Mouse (Mus musculus) layer of hippocampus, adult 9-11 months (tissue): ENCODE data around the gene Pdcd11.

Experiments used
- DNase-seq: peaks from one replicate; pipeline ENCODE4 v3.0.0; 2022

Pdcd11 gene

GRCm38 (mm10) chr19:47090550-47091156 lies at the start of gene Pdcd11, which contains the start of gene Usmg5:
Gene Pdcd11, plus strand, starts transcription at chr19:47090768.
Gene Usmg5, minus strand, starts transcription at chr19:47090647.
- DNase-seq: peak; percentile 97

- DNase-seq: no peak
Measured at GRCm38 (mm10) chr19:47043608-47044007, 47.0 kb upstream of the Pdcd11 start.

- no peak for DNase-seq
Measured at GRCm38 (mm10) chr19:47046343-47046742, 44.2 kb upstream of the Pdcd11 start.

DNA sequence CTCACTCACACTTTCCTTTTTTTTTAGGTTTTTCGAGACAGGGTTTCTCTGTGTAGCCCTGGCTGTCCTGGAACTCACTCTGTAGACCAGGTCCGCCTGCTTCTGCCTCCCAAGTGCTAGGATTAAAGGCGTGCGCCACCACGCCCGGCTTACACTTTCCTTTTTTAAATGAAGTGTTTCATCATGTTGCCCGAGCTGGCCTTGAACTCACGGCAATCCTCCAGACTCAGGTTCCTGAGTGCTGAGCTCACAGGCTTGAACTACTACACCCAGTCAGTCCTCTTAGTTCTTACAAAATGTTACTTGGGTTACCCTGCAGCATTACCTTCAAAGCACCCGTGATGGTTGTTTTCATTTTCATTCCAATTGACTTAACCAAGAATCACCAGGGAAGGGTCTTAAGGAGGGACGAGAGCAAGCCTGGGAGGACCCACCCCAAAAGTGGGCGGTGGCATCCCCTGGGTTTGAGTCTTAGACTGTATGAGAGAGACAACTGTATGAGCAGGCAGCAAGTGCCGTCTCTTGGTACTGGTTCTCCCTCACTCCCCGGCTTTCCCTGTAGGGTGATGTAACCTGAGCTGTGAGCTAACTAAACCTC lies 43.2 kb upstream of the Pdcd11 start:
- DNase-seq: no peak

- no peak for DNase-seq
Measured at GRCm38 (mm10) chr19:47049061-47049460, 41.5 kb upstream of the Pdcd11 start.

GRCm38 (mm10) chr19:47049840-47050239 lies 40.7 kb upstream of the Pdcd11 start:
- DNase-seq: no peak

GRCm38 (mm10) chr19:47050271-47051032 lies 40.1 kb upstream of the Pdcd11 start, which contains the start of gene Pcgf6:
Gene Pcgf6, minus strand, starts transcription at chr19:47050906.
- peak; percentile 80 for DNase-seq

DNA sequence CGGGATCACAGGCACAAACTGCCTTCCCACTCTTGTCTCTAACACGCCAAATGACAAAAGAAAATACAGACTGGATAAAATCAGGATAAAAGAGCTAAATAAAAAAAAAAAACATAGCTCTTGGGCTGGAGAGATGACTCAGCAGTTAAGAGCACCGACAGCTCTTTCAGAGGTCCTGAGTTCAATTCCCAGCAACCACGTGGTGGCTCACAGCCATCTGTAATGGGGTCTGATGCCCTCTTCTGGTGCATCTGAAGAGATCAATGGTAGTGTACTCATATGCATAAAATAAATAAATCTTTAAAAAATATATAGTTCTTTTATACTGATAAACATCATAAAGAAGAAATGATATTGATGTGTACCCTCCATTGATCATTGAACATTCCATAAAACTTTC lies 37.6 kb upstream of the Pdcd11 start:
- DNase-seq: no peak

- DNase-seq: no peak
Measured at GRCm38 (mm10) chr19:47053471-47053870, 37.1 kb upstream of the Pdcd11 start.

DNA sequence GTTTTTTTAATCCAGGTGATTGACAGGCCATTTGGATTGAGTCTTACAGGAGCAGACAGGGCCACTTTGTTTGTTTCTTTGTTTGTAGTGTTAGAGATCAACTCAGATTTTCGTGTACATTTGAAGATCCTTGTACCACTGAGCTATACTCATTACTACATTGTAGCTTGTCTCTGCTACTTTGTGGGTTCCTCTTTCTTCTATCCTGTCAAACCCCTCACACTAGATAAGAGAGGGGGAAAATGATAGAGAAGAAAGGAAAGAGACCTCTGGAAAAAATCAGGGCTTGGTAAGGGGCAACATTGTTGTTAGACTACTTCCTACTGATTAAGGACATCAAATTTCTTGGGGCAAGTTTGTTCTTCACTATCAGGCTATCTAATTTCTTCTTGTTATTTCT lies 32.9 kb upstream of the Pdcd11 start:
- no peak for DNase-seq

- no peak for DNase-seq
Measured at GRCm38 (mm10) chr19:47065860-47066259, 24.7 kb upstream of the Pdcd11 start.

DNA sequence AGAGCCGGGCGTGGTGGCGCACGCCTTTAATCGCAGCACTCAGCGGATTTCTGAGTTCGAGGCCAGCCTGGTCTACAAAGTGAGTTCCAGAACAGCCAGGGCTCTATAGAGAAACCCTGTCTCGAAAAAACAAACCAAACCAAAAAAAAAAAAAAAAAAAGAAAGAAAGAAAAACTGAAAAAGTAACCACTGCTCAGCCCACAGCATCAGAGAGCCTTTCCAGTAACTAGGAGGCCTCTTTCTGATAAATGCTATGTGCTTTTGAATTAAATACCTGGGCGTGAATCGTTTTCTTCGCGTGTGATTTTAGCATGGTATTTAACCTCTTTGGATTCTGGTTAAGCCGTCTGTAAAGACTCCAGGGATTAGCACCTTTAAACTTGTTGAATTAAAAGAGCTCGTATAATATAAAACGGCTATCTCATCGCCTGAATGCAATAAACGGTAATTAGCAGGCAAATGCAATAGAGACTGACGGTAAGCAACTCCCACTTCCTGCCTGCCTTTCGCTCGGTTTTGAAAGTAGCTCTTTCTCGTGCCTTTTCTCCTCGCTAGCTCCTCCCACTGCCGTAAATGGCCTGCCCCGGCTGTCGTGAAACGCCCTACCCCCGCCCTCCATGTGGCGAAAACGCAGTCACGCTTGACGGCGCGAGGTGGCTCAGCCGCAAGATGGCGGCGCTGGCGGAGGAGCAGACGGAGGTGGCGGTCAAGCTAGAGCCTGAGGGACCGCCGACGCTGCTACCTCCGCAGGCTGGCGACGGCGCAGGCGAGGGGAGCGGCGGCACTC lies 23.3 kb upstream of the Pdcd11 start, which contains the start of gene Taf5:
Gene Taf5, plus strand, starts transcription at position 651 of the 787 bp plus-strand sequence.
- peak; percentile 96 for DNase-seq

GRCm38 (mm10) chr19:47067924-47068611 lies 22.5 kb upstream of the Pdcd11 start:
- DNase-seq: peak; percentile 84

DNA sequence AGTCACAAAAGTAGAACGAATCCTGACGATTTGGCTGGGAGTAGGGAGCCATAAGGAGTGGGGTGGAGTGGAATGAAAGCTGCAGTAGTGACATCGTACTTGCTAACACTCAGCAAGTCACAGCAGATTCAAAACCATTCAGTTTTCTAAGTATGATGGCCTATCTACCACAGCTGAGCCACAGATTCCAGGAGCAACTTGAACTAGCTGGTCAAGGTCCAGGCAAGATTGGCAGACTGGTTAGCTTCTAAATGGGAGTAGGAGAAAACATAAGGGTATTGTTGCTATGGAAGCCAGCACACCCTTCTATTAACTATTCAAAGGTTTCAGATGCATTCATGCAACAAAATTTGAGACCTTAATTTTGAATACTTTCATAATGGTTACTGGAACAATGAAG lies 2.3 kb upstream of the Pdcd11 start:
- DNase-seq: no peak

GRCm38 (mm10) chr19:47089718-47090525 lies 646 bp upstream of the Pdcd11 start:
- DNase-seq: no peak

GRCm38 (mm10) chr19:47101080-47101479 lies 10.5 kb downstream of the Pdcd11 start:
- DNase-seq: no peak

GRCm38 (mm10) chr19:47104641-47105271 lies 14.2 kb downstream of the Pdcd11 start:
- no peak for DNase-seq

- peak; percentile 41 for DNase-seq
Measured at GRCm38 (mm10) chr19:47118634-47119033, 28.1 kb downstream of the Pdcd11 start.

- no peak for DNase-seq
Measured at GRCm38 (mm10) chr19:47121054-47121453, 30.5 kb downstream of the Pdcd11 start.

- DNase-seq: no peak
Measured at GRCm38 (mm10) chr19:47122802-47123201, 32.2 kb downstream of the Pdcd11 start.

DNA sequence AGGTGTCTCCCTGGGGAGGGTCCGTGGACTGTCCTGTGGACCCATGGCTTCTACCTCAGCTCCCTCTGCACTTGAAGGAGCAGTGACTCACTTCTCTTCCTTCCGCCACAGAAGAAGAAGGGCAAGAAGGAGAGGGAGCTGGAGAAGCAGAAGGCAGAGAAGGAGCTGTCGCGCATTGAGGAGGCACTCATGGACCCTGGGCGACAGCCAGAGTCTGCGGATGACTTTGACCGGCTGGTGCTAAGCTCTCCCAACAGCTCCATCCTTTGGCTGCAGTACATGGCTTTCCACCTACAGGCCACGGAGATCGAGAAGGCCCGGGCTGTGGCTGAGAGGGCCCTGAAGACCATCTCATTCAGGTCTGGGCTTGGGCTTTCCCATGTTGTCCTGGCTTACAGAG lies 37.6 kb downstream of the Pdcd11 start:
- DNase-seq: no peak
